Mouse (Mus musculus) thymus, postnatal 4 days (tissue): ENCODE results near the gene Gm20388.

Experiments
- DNase-seq: peaks from one replicate; pipeline ENCODE4 v3.0.0; 2021

Gene Gm20388

DNA sequence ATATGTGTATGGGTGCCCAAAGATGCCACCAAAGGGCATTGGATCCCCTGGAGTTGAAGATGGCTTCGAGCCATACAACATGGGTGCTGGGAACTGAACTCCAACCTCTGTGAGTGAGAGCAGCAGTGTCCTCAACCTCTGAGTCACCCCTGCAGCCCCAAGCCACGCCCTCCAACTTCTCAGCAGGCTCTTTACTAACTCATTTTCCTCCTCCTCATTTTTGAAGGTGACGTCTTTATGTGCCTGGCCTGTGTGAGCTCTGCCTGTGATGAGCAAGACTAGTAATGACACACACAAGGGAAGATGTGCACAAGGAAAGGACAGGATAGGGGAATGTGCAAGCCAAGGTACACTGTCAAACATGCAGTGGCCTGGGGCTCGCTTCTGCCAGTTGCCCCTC is 4348.5 kb downstream of the Gm20388 start:
- DNase-seq = no peak

DNA sequence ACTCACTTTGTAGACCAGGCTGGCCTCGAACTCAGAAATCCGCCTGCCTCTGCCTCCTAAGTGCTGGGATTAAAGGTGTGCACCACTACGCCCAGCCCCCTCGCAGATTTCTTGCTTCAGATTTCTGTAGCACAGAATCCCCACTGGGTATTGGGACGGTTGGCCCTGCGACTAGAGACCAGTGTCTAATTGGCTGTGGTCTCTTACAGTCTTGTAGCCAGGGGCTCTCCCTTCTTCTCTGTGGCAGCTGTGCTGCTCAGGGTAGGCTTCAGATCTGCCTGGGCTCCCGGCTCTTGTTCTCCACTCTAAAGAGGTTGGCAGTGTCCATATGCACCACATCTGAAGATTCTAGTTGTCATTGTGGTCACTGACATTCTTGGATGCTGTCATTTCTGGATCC is 4349.3 kb downstream of the Gm20388 start:
- no peak for DNase-seq

DNA sequence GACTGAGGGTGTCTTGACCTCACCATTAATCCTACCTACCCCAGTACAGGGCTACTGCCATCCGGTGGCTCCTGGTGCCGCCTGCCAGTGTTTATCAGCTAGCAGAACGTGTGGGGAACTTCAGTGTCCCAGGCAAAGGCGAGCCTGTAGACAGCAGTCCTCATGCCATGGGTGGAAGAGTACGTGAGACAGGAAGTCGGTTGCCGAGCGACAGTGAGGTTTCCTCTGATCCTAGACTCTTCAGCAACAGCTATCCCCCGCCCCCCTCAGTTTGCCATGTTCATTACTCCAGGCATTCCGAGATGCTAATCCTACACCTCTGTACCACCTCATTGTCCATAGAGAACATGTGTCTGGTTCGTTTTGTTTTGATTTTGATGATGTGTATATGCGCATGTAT is 4349.7 kb downstream of the Gm20388 start:
- peak; percentile 38 for DNase-seq

DNA sequence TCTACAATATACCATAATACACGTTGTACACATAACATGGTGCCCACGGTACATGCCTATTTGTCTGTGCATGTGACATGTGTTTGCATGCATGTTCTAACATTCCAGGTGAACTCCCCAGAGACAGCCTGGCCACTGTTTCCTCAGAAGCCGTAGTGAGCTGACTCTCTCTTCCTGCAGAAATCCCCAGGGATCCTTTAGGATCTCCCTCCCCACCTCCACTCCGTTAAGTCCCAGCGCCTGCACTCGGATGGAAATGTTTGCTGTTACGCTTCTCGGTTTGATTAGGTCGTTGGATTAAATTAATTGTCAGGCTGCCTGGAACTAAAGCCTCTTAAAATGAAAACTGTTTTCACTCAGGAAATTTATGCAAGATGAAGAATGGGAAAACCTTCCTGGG is 4352.4 kb downstream of the Gm20388 start:
- no peak for DNase-seq

DNA sequence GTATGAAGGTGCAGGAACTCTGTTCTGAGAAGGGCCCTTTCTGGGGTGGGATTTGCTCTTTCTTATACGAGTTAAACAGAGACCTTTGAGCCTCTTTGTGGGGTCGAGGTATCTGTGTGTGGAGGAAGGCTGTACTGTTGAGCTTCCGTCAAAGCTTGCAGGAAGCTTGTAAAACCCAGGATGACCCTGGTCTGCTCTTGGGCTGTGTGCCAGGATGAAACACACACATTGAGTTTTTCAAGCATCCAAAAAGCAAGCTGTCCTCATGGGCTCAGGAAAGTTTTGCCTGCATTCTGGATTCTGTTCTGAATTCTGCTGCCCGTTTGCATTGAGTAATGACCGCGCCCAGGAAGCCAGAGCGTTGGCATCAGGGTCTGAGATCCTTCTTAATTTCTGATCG is 4353.4 kb downstream of the Gm20388 start:
- no peak for DNase-seq

DNA sequence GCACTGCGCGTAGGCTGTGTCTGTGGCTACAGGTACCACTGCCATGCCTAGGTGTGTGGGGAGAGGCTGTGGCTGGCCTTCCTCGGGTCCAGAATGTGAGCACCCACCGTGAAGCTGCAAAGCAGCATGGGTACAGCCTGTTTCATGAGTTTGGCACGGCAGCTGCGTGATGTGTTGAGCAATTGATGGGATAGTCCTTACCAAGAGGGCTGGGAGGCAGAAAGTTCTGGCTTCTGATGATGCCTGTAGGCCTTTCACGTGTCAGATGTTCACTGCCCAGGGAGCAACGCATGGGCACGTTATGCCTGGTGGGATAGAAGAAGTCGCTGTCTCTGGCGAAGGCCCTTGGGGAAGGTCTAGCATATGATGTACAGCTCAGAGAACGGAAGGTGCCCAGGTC is 4354.0 kb downstream of the Gm20388 start:
- DNase-seq = no peak

DNA sequence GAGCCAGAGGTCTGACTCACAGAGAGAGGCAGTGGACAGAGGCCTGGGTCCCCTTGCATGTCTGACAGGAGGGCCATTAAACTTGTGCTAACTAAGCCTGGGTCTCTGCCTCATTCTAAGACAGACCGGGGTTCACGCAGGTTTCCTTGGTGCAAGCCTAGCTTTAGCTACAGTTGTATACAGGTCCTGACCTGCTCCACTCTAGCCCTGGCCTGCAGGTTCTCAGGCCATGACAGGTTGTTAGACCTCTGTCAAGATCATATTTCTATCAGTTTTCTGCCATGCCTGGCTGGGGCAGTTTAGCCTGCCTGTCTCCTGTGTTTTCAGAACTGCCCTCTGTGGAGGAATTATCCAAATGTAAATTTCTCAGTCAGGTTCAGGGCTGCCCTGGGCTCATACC is 4354.5 kb downstream of the Gm20388 start:
- DNase-seq = no peak

DNA sequence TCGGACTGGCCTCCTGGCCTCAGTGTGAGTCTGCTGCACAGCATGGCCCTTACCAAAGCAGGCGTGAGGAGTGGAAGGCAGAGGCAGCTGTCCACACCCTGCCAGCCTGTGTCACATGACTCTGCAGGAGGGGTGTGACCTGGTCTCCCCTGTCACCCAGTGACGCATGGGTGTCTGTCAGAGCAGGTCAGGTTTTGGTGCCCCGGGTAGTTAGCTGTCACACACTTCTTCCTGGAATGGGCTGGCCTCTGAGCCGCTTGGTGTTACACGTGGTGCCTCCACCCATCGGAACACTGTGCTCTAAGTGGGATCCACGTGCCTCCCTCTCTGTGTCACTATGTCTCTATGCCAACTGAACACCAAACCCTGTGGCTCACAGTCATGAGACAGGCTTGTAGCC is 4355.2 kb downstream of the Gm20388 start:
- DNase-seq = no peak

DNA sequence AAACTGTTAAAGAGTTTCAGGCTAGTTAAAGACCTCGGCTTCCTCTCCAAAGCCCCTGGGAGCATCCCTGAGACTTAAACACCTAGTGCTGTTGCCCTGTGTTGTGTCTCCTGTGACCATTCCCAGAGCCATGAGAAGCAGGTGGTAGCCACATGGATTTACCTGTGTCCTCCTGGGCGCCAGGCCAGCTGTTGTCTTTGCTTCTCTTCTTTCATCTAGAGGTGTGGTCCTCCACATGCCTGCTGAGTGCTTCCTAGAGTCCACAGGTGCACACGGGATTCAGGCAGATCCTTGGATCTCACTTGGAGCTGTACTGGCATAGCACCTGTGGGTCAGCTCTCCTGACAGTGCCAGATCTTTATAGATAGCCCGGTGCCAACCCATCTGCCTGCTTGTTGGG is 4356.6 kb downstream of the Gm20388 start:
- DNase-seq = no peak

DNA sequence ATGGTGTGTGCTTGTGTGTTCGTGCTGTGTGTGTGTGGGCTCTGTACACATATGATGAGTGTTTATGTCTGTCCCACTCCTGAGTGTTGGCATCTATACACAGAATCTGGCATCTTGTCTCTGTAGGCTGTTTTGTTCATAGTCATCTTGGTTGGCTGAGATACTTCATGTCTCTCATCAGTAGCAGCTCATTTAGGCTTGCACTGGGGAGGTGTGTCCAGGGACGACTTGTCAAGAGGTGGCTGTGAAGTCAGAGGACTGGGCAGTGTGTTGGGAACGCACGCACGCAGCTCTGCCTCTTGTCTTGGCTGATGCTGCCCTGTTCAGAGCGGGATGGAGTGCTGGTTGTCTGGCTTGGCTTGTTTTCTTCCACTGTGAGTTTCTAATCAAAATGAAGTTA is 4359.9 kb downstream of the Gm20388 start:
- no peak for DNase-seq

DNA sequence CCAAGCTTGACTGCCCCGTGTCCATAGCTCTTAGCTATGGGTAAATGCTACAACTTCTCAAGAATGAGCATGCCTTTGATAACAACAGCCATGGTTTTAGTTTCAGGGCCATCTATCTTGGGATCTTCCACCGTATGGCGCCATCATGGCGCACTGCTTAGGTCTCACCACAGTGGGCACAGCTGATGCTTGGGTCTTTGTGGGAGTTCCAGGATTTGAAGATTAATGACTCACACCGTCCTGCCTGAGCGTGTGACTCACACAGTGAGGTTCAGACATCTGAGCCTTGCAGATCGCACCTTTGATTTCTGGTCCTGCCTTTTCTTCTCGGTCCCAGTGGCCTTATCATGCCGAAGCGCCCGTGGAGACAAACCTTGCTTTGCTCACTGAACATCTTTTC is 4360.3 kb downstream of the Gm20388 start:
- no peak for DNase-seq

DNA sequence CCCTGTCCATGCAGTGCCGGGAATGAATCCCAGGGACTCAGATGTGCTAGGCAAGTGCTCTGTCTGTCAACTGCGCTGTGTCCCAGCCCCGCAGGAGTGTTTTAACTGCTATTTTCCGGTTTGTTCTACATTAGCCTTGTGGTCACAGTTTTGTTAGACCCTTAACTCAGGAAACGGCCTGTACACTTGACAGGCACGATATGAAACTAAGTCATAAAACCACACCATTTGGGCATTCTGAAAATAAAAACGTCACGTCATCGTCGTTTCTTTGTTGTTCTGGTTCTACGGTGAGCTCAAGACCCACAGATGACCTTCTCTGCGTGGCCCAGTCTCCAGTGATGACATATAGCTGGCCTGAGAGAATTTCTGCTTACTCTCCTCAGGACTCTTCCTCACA is 4360.9 kb downstream of the Gm20388 start:
- no peak for DNase-seq

DNA sequence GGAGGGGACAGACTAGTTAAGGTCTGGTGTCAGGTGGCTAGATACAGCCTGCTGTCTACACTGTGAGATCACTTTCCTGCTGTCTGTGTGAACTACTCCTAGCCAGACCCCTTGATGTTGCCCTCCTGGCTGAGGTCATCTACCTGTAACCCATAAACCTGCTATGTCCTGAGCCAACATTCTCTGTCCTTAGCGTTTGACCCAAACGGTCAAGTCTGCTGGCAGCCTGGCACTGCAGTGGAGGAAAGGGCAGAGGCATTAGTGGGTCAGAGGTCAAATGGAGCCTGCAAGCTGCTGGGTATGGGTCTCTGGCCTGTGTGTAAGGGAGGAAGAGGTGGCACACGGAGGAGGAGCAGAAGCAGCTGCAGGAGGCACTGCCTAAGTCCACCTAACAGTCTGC is 4362.2 kb downstream of the Gm20388 start:
- DNase-seq = no peak

DNA sequence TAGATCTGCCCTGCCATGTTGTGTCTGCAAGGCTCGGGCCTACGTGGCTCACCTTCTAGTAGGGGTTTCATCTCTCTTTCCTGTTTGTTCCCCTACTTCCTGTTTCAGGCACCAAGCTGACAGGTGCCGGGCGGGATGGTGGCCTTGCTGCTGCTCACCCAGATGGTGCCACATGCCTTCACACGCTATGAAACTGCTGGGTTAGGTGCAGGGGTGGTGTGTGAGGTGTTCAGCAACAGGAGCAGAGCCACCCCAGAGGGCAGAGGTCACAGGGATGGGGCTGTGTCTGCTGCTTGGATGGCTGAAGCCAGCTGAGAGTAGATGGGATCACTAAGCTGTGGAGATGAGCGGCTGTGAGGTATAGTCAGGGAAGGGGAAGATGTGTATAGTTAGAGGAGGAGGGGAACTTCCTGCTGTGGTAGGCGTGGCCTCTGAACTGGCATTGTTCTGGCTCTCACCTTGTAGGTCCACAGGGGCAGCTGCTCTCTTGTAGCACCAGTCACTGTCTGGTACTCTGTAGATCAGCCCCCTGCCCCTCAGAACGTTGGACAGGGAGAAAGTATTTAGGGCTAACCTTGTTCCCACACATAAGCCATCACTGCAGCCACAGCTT is 4363.1 kb downstream of the Gm20388 start:
- peak; percentile 83 for DNase-seq

DNA sequence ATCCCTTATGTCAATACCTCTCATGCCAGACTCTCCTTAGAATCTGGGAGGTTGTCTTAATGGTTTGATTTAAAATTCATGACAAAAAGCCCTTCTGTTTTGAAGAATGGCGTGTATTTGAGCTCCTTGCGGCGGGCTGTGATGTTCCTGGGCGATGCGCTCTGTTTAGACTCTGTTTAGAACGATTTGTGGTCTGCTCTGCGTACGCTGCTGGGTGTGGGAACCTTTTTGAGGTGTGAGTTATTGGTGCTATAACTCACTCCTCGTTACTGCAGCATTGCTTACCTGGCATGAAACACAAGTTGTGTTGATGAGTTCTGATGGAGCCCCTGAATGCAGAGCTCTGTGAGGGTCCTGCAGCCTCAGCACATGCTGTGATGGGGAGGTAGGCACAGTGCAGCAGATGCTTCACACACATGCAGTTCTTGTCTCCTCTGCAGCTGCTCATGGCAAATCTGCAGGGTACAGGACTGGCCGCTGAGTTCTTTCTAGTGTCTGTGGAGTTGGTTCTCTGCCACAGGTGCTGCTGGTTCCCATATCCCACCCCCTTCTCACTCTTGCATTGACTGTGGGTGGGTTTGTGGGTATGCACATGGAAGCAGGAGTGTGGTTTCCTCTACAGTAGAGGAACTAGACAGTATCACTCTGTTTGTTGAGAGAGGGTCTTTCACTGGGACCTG is 4363.9 kb downstream of the Gm20388 start:
- peak; percentile 63 for DNase-seq

DNA sequence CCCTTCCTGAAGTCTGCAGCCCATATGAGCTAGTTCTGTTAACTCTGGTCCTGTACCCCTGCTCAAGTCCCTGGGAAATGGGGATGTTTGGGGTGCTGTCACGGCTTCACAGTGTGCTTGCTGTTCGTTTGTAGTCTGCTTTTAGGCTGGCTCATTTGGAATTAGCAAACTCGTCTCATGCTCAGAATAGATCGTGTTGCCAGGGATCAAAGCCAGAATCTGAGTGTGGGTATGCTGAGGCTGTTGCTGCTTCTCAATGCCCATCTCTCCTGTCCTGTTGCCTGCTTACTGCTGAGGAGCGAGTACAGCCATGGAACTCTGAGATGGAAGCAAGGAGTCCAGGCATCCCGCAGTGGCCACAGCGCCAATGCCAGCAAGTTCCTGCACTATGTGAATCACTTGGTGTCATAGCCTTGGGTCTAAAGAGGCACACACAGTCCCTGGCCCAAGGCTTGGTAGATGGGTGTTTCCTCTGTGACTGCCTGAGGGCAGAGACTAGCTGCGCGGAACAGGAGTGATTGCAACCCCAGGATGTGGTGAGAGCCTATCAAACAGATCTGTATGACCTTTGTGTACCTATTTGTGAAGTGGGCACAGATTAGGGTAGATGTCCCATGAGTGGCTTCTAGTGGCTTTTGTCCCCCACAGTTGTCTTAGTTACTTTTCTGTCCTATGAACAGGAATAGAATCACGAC is 4364.9 kb downstream of the Gm20388 start:
- no peak for DNase-seq

DNA sequence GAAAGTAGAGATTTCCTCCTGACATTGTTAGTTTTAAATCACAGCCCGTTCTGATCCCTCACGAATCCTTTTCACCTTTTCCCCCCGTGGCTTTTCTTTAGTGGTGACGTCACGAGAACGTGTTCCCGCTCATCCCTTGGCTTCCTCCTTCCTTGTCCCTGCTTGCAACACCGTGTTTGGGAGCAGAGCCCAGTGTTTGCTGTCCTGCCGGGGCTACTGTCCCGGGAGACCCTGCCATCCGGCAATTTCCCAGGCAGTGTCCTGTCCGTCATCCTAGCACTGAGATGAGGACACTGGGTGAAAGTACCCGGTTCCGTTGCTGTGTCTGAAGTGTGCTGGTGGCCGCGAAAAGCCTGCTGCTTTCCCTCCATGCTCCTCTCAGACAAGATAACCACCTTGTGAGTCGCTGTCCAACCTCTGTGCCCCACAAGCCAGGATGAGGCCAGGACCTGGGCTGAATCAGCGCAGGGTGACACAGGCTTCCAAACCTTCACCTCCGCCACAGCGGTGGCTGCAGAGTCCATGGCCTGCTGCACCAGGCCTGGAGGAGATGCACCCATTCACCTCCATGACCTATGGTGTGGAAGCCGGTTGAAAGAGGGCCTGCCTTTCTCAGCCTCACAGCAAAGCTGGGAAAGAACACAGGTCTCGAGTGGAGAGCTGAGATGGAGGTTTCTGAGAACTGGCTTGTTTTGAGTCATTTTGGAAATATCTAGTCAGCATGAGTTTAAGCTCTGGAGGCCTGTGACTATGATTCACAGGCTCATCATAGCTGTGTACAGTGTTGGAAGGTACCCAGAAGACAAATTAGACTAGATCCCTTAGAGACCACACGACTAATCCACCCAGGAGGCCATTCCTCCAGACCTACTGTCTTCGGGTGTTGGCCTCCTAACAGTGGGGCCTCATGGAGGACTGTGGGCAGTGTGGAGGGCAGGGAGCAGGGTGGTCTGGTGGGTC is 4367.6 kb downstream of the Gm20388 start:
- DNase-seq = no peak

DNA sequence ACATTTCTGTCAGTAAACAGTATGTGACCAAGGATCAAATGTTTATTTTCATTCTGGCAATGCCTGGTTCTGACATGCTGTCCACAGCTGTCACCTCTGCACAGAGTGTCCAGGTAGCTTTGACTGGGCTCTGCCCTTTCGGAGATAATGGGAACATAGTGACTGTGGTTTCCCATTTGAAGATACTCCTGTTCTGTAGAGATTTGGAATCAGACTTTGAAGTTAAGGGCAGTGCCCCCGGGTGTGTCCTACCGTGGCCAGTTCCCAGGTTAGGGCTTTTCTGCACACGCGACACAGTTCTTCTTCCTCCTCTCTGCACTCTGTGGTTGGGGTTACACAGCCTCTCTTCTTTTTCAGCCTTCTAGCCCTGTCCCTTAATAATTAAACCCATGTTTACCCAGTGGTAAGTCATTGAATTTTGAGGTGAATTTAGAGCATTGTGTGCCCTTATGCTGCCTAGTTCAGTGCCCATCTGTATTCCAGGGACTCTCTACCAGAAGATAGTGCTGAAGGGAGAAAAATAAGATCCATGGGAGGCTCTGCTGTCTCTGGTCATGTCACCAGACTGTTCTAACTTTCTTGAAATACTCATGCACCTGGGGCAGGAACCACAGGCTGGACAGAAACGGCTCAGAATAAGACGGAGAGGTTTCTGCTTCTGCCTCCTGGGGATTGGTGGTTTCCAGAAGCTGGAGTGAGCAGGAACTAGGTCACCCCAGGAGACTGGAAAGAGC is 4368.5 kb downstream of the Gm20388 start:
- DNase-seq = no peak

DNA sequence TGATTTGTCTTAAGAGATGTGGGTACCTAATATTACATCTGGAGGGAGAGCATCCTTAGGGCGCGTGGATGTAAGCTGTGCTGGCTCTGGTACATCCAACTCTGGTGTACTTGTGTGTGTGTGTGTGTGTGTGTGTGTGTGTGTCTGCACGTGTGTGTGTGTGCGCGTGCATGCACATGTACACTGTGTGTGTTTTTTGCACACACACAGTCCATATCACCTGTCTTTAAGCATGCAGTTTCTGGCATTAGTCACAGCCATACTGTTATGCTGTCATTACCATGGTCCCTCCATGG is 4369.0 kb downstream of the Gm20388 start:
- no peak for DNase-seq

DNA sequence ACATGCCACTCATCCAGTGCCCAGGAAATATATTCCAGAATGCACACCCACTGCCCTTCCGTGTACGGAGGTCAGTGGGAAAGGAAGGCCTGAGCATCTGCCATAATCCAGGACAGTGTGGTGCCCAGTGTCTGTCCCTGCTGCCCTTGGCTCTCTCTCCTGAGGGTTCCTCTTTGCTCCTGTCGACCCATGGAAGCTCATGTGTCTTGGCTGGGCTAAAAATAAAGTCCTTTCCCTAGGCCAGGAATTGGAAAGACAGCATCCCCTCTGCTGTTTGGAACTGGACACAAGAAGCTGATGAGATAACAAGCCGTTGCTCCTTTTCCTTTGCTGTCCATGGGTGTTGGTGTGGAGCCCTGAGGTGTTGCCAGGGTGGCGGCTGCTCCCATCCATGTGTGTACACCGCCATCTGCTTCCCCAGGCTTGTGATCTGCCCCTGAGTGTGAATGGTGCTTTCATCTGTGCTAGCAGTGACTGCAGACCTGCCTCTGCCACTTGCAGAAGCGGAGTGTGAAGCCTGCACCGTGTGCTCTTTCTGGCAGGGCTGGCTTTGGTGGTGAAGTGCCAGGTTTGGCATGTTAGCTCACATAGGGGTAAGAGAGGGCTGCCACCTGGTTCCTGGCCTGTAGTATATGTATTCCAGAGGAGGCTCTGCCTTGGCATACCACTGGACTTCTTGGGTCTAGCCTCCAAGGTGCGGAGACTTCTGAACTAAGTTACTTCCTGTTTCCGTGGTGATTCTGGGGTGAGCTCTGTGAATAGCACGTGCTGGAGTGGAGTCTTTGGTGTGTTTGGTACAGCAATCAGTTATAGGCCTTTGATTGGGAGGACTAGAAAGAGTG is 4371.3 kb downstream of the Gm20388 start:
- peak; percentile 44 for DNase-seq

DNA sequence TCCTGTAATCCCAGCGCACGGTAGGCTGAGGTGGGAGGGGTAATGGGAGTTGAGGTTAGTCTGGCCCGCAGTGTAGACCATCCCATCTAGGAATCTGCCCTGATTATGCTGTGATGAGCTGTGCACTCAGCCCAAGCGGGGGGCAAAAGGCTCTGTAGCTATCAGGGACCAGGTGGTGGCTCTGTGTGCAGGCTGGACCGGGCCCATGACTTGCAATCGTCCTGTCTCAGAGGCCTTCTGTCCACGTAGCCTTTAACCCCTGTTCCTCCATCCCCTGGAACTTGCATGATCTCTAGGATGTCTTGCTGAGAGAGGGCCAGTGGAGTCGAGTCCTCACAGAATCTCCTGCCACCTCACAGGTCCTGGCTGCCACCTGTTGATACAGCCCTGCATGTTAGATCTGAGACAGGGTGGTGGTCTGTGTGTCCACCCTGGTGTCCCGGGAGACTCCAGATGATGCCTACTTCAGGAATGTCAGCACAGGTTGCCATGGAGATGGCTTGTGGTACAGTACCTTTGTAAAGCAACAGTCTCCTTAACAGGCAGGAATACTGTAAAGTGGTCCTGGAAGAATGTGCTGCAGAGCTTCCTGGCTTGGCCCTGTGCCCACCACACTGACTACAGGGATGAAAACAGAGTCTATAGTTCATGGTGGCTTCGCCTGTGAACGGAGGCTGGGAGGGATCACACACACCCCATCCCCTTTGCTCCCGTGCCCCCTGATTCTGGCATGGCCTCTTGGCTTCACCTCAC is 4372.4 kb downstream of the Gm20388 start:
- DNase-seq = no peak
